Mouse (Mus musculus) olfactory bulb, adult 2 months (tissue): ENCODE measurements around the gene Lifr.

Experiments
- CTCF ChIP-seq: fragments of 200-500 bp; IDR thresholded peaks from 2 replicates; pipeline ENCODE4 v1.5.1; 2012; ENCODE audit warnings: low read depth, mild to moderate bottlenecking, low read length, moderate library complexity; ENCODE audit not compliant: insufficient read depth
- POLR2A ChIP-seq: fragments of 200-500 bp; IDR thresholded peaks from 2 replicates; pipeline ENCODE4 v1.6.1; 2012; ENCODE audit warnings: mild to moderate bottlenecking, low read depth, low read length, moderate library complexity; ENCODE audit not compliant: insufficient read depth

DNA sequence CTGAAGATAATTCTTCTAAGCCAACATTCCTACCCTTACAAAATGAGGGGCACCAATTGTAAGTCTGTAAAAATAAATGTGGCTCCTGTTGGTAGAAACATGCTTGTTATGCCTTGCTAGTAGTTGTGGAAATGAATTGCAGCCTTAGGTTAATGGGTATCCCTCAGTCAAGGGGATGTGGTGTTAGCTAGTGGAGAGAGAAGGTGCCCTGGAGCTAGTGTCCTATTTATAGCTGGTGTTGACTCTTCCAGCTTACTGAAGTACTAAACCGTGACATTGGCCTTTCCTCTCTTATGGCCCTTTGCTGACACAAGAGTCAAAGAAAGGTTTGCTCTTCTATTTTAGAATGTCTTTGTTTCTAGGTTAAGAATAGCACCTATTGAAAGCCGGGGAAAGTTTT lies 29.9 kb upstream of the Lifr start:
- TF ChIP-seq POLR2A (no peak), CTCF (no peak)
